Mouse (Mus musculus) forebrain, embryonic 16.5 days (tissue): Measurements from ENCODE around the gene Iars. TPM values are rescaled to one million over a fixed set of nuclear protein-coding genes. Genes with fewer than 3 reads are reported as not detected.
"Not testable (repeated sequence)": the region's sequence is repeated elsewhere in the genome, so short reads cannot be mapped to it uniquely, and the experiment has no call there.

Source experiments
- ATAC-seq: fragments of 200-750 bp; cut with Nextera tagmentation; 2 replicates; pipeline ENCODE4 v1.8.0; 2017; ENCODE audit warnings: mild to moderate bottlenecking, moderate library complexity
- H3K27ac ChIP-seq: fragments of 300-500 bp; sonication (generic); 2 replicates; pipeline ENCODE4 v1.5.1; 2014; ENCODE audit warnings: low read length, control low read depth
- H3K27me3 ChIP-seq: fragments of 300-500 bp; sonication (generic); replicated peaks from 2 replicates; pipeline ENCODE4 v1.6.1; 2014; ENCODE audit warnings: low read length; ENCODE audit not compliant: control insufficient read depth, insufficient read depth
- H3K36me3 ChIP-seq: fragments of 300-500 bp; sonication (generic); 2 replicates; pipeline ENCODE4 v1.6.1; 2014; ENCODE audit not compliant: control insufficient read depth, insufficient read depth
- H3K4me1 ChIP-seq: fragments of 300-500 bp; sonication (generic); replicated peaks from 2 replicates; pipeline ENCODE4 v1.6.1; 2014; ENCODE audit warnings: low read length; ENCODE audit not compliant: control insufficient read depth, insufficient read depth
- H3K4me2 ChIP-seq: fragments of 300-500 bp; sonication (generic); 2 replicates; pipeline ENCODE4 v1.6.1; 2014; ENCODE audit warnings: mild to moderate bottlenecking, low read length, control low read depth
- H3K4me3 ChIP-seq: fragments of 300-500 bp; sonication (generic); replicated peaks from 2 replicates; pipeline ENCODE4 v1.5.1; 2014; ENCODE audit warnings: mild to moderate bottlenecking, low read length, control low read depth
- H3K9ac ChIP-seq: fragments of 300-500 bp; sonication (generic); replicated peaks from 2 replicates; pipeline ENCODE4 v1.6.1; 2014; ENCODE audit warnings: low read depth, low read length, control low read depth
- H3K9me3 ChIP-seq: fragments of 300-500 bp; sonication (generic); 2 replicates; pipeline ENCODE4 v1.6.1; 2016; ENCODE audit warnings: low read length; ENCODE audit not compliant: control insufficient read depth
- WGBS: fragments of 180-500 bp; shearing (Covaris S2); extraction: QIAGEN DNeasy Blood & Tissue Kit; methylation state at CpG from one replicate; pipeline ENCODE4 v1.1.7; 2014; 5-methylcytosine and 5-hydroxymethylcytosine counted together
- polyA plus RNA-seq: library from polyadenylated mRNA; unstranded; fragments of >200 nt; fragmentation: Nextera tagmentation; extraction: Ambion mirVana; gene quantifications from 2 replicates; pipeline ENCODE4 v1.2.1, GENCODE M21; 2015

The Iars gene
- polyA plus RNA-seq, 1 experiment from 2014 or later: 63.9 TPM

DNA sequence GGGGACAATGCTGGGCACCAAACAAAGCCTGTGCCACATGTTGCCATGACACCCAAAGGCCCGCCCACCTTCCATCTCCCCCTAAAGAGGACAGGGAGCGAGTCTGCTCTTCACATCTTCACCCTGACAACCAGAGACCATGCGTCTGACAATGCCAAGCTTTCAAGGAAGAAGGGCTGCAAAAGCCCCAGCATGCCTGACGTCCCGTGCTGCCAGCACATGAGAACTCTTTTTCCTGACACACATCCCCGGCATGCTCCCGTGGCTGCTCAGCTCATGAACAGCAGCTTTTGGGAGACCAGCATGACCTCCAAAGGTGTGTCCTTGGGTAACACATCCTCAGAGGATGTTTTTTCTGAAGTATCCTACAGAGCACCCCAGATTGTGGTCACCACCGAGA, 83.4 kb downstream of the Iars start:
- Histone ChIP-seq H3K9me3 (no peaks in the 10 kb centered on the region), H3K4me2 (no peak overlapping the region), H3K4me1 (no peaks in the 10 kb centered on the region), H3K27ac (no peak overlapping the region), H3K27me3 (no peaks in the 10 kb centered on the region), H3K4me3 (no peak overlapping the region), H3K9ac (no peak overlapping the region), H3K36me3 (no peaks in the 10 kb centered on the region)
- 89% methylated on average over 8 of the region's 8 CpGs for WGBS
- ATAC-seq: no peak

GRCm38 (mm10) chr13:49766269-49766668, 84.4 kb downstream of the Iars start:
- Histone ChIP-seq H3K9ac (no peak overlapping the region), H3K4me2 (no peak overlapping the region), H3K9me3 (no peaks in the 10 kb centered on the region), H3K4me3 (no peak overlapping the region), H3K4me1 (no peaks in the 10 kb centered on the region), H3K27ac (no peak overlapping the region), H3K36me3 (no peaks in the 10 kb centered on the region), H3K27me3 (no peaks in the 10 kb centered on the region)
- no peak for ATAC-seq
- 58% methylated on average over 9 of the region's 9 CpGs for WGBS

DNA sequence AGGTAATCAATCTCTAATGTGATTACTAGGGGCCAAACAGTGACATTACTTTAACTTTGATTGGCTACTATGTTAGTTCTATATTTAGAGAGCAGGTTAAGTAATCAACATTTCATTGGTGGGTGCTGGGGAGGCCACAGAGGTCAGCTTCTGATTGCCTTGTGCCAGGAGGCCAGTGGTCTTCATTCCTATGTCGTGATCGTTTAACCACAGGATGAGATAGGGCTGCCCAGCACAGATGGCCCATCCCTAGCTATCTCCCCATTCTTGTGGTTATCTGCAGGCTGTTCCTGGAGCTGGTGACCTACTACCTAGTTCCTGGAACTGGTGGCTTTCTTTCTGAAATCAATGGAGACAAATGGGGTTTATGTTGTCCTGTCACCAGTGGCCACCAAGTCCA, 86.1 kb downstream of the Iars start:
- no peak for ATAC-seq
- no peak overlapping the region for H3K4me3 ChIP-seq
- no peaks in the 10 kb centered on the region for H3K27me3 ChIP-seq
- no peaks in the 10 kb centered on the region for H3K4me1 ChIP-seq
- no peaks in the 10 kb centered on the region for H3K9me3 ChIP-seq
- no peak overlapping the region for H3K4me2 ChIP-seq
- H3K9ac ChIP-seq: no peak overlapping the region
- H3K27ac ChIP-seq: no peak overlapping the region
- H3K36me3 ChIP-seq: no peaks in the 10 kb centered on the region
- 90% methylated on average over 2 of the region's 2 CpGs for WGBS

GRCm38 (mm10) chr13:49769111-49769510, 87.2 kb downstream of the Iars start:
- ATAC-seq: no peak
- WGBS: 84% methylated on average over 16 of the region's 16 CpGs
- Histone ChIP-seq H3K4me3 (no peak overlapping the region), H3K36me3 (no peaks in the 10 kb centered on the region), H3K4me2 (no peak overlapping the region), H3K27me3 (no peaks in the 10 kb centered on the region), H3K4me1 (no peaks in the 10 kb centered on the region), H3K27ac (no peak overlapping the region), H3K9me3 (no peaks in the 10 kb centered on the region), H3K9ac (no peak overlapping the region)

DNA sequence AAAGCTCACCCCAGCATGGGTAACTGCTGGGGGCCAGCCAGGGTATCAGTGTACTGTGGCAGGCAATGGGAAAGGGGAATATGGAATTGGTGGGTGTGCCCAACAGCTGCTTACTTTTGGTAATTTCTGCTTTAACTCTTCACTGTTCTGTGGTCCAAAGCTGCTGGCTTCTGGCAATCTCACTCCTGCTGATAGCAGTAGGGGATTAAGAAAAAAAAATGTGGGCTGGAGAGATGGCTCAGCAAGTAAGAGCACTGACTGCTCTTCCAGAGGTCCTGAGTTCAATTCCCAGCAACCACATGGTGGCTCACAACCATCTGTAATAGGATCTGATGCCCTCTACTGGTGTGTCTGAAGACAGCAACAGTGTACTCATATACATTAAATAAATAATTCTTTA, 89.6 kb downstream of the Iars start:
- H3K27ac ChIP-seq, H3K9me3 ChIP-seq, H3K4me1 ChIP-seq, H3K27me3 ChIP-seq, H3K4me3 ChIP-seq, ATAC-seq, H3K36me3 ChIP-seq, H3K4me2 ChIP-seq, H3K9ac ChIP-seq: not testable (repeated sequence)

Other genes starting within 250 kb of the Iars start
- 0.58 and 0.61 TPM in 2 replicates for gene Tes3-ps, start 188.8 kb upstream of the Iars start, polyA plus RNA-seq
- 1.5 and 1.6 TPM in 2 replicates for gene Ecm2, start 177.3 kb upstream of the Iars start, polyA plus RNA-seq
- gene Aspn, start 137.7 kb upstream of the Iars start, polyA plus RNA-seq: 0.63 and 3.6 TPM in 2 replicates
- 0.80 and 1.4 TPM in 2 replicates for gene Omd, start 99.6 kb upstream of the Iars start, polyA plus RNA-seq
- 9.7 and 18.8 TPM in 2 replicates for gene Ogn, start 74.1 kb upstream of the Iars start, polyA plus RNA-seq
- gene Cenpp, start 29.3 kb upstream of the Iars start, polyA plus RNA-seq: 10.6 and 11.8 TPM in 2 replicates
- gene Nol8, start 29.0 kb upstream of the Iars start, polyA plus RNA-seq: 24.4 and 25.2 TPM in 2 replicates
- not detected in 2 replicates for gene Gm30302, start 116.9 kb downstream of the Iars start, polyA plus RNA-seq